Comparison of ENCODE assay signal across 8 mouse cellular contexts in genomic region chr2:52742256-52743158, GRCm38 (mm10). TPM values are rescaled to one million over a fixed set of nuclear protein-coding genes. Genes with fewer than 3 reads are reported as not detected.
DNase-seq lines count a peak whose midpoint lies in the region; ATAC-seq and TF ChIP-seq lines count a peak whose summit lies in the region.

Gene Stam2 (minus strand): TSS chr2:52742281.

- 0 out of 2 replicates have a peak, but pooled peaks cover under 1% of the 10 kb centered on the region for H3K9me3 ChIP-seq in embryonic facial prominence, embryonic 12.5 days
- no peaks in the 10 kb centered on the region for H3K9me3 ChIP-seq in limb, embryonic 11.5 days (ENCODE audit: control insufficient read depth, low read length)
- no peaks in the 10 kb centered on the region for H3K9me3 ChIP-seq in midbrain, embryonic 13.5 days

- H3K9ac ChIP-seq in embryonic facial prominence, embryonic 12.5 days, result peak within 1 kb of the TSS; percentile 78
- peak within 1 kb of the TSS; percentile 93 for H3K9ac ChIP-seq in limb, embryonic 11.5 days (ENCODE audit: low read length)
- H3K9ac ChIP-seq in midbrain, embryonic 13.5 days (replicated peaks), result peak within 1 kb of the TSS; percentile 80

- no peak for TF ChIP-seq CTCF in small intestine, adult 2 months (IDR thresholded peaks at IDR 0.05; ENCODE audit: extremely low read depth, insufficient read length, insufficient replicate concordance, low read depth, low read length)

- H3K27ac ChIP-seq in embryonic facial prominence, embryonic 12.5 days, result peak within 1 kb of the TSS; percentile 93
- peak within 1 kb of the TSS; percentile 84 for H3K27ac ChIP-seq in limb, embryonic 11.5 days (replicated peaks; ENCODE audit: low read depth, low read length)
- peak within 1 kb of the TSS; percentile 95 for H3K27ac ChIP-seq in midbrain, embryonic 13.5 days
- H3K27ac ChIP-seq in small intestine, adult 2 months (ENCODE audit: insufficient read depth, low read depth, low read length), result peak within 1 kb of the TSS; percentile 94

- H3K4me2 ChIP-seq in embryonic facial prominence, embryonic 12.5 days (replicated peaks), result peak within 1 kb of the TSS; percentile 59
- peak within 1 kb of the TSS; percentile 54 for H3K4me2 ChIP-seq in limb, embryonic 11.5 days (ENCODE audit: low read depth, severe bottlenecking)
- H3K4me2 ChIP-seq in midbrain, embryonic 13.5 days (replicated peaks), result peak within 1 kb of the TSS; percentile 68

- peak; percentile 92 for ATAC-seq in embryonic facial prominence, embryonic 12.5 days (ENCODE audit: insufficient number of reproducible peaks, insufficient read depth, low FRiP score, low TSS enrichment)
- ATAC-seq in limb, embryonic 11.5 days (ENCODE audit: insufficient number of reproducible peaks, low FRiP score, low TSS enrichment, low read depth), result peak; percentile 90
- ATAC-seq in midbrain, embryonic 13.5 days, result peak; percentile 95

- peak; percentile 91 for DNase-seq in 3T3-L1 (ENCODE audit: low read depth, low spot score)
- DNase-seq in adrenal gland, postnatal 36 days, result peak; percentile 91 to 94
- DNase-seq in heart, adult 11 months, result peak; percentile 99
- peak; percentile 97 for DNase-seq in kidney, adult 18-20 months
- peak; percentile 95 for DNase-seq in limb, embryonic 11.5 days (ENCODE audit: low spot score)

- H3K36me3 ChIP-seq in embryonic facial prominence, embryonic 12.5 days, result peaks cover 5% of the 10 kb centered on the region; the same call in 1 of the 2 replicates
- H3K36me3 ChIP-seq in limb, embryonic 11.5 days (ENCODE audit: control insufficient read depth, insufficient read depth, low read length), result no peaks in the 10 kb centered on the region
- 0 out of 2 replicates have a peak, but pooled peaks cover 8% of the 10 kb centered on the region for H3K36me3 ChIP-seq in midbrain, embryonic 13.5 days
- H3K36me3 ChIP-seq in small intestine, adult 2 months (ENCODE audit: control insufficient read depth, insufficient read depth, low read length), result no peaks in the 10 kb centered on the region

- peak within 1 kb of the TSS; percentile 82 for H3K4me3 ChIP-seq in embryonic facial prominence, embryonic 12.5 days
- peak within 1 kb of the TSS; percentile 88 for H3K4me3 ChIP-seq in limb, embryonic 11.5 days (ENCODE audit: low read depth, low read length)
- H3K4me3 ChIP-seq in midbrain, embryonic 13.5 days (replicated peaks), result peak within 1 kb of the TSS; percentile 79
- H3K4me3 ChIP-seq in small intestine, adult 2 months (ENCODE audit: low read depth, low read length), result peak within 1 kb of the TSS; percentile 76

- H3K4me1 ChIP-seq in embryonic facial prominence, embryonic 12.5 days, result no peaks in the 10 kb centered on the region
- 0 out of 2 replicates have a peak, but pooled peaks cover 3% of the 10 kb centered on the region for H3K4me1 ChIP-seq in limb, embryonic 11.5 days (ENCODE audit: control insufficient read depth, insufficient read depth, low read length)
- H3K4me1 ChIP-seq in midbrain, embryonic 13.5 days (replicated peaks), result peaks cover 12% of the 10 kb centered on the region
- H3K4me1 ChIP-seq in small intestine, adult 2 months (ENCODE audit: control insufficient read depth, insufficient read depth, insufficient read length, low read length), result no peaks in the 10 kb centered on the region; the same call in 1 of the 2 replicates

- TF ChIP-seq POLR2A in small intestine, adult 2 months (IDR thresholded peaks at IDR 0.05; ENCODE audit: low read depth, low read length), result no peak

- H3K27me3 ChIP-seq in embryonic facial prominence, embryonic 12.5 days, result no peaks in the 10 kb centered on the region
- no peaks in the 10 kb centered on the region for H3K27me3 ChIP-seq in limb, embryonic 11.5 days (ENCODE audit: control insufficient read depth, insufficient read depth, low read length)
- no peaks in the 10 kb centered on the region for H3K27me3 ChIP-seq in midbrain, embryonic 13.5 days
- H3K27me3 ChIP-seq in small intestine, adult 2 months (ENCODE audit: control insufficient read depth, insufficient read depth, low read length), result no peaks in the 10 kb centered on the region

- 7% methylated on average over 54 of the region's 54 CpGs for WGBS in embryonic facial prominence, embryonic 12.5 days
- WGBS in limb, embryonic 11.5 days, result 7% methylated on average over 54 of the region's 54 CpGs
- 9% methylated on average over 54 of the region's 54 CpGs for WGBS in midbrain, embryonic 13.5 days
- WGBS in small intestine, adult 2 months, result 6% methylated on average over 54 of the region's 54 CpGs

RNA-seq across cellular contexts. Expression of gene Stam2, which starts in this region (rescaled TPM):
- 10 to 100 TPM; 34.5 to 42.8 TPM for total RNA-seq in adrenal gland, postnatal 36 days (2021)
- polyA plus RNA-seq in embryonic facial prominence, embryonic 12.5 days (2016; fragmentation: Nextera tagmentation; extraction: Ambion mirVana), result 32.0 and 32.8 TPM in 2 replicates
- 28.7 and 31.9 TPM in 2 replicates for polyA plus RNA-seq in limb, embryonic 11.5 days (2014; fragmentation: Nextera tagmentation; extraction: Ambion mirVana)
- 40.4 and 42.2 TPM in 2 replicates for polyA plus RNA-seq in midbrain, embryonic 13.5 days (2015; fragmentation: Nextera tagmentation; extraction: Ambion mirVana)
- polyA plus RNA-seq in small intestine, adult 2 months (2012; rRNA removed), result 4.3 and 8.0 TPM in 2 replicates

Comparison
In these comparisons a context has a peak if more than half of its experiments do, and no peak if none do; other contexts are left out.
1. Peak in every context shown above with its lines: DNase-seq, ATAC-seq, H3K4me3 ChIP-seq and H3K27ac ChIP-seq.